Mouse (Mus musculus) lung, embryonic 15.5 days (tissue): ENCODE measurements around the gene H1fx. TPM values are rescaled to one million over a fixed set of nuclear protein-coding genes. Genes with fewer than 3 reads are reported as not detected.

Experiments used
- ATAC-seq: fragments of 200-750 bp; cut with Nextera tagmentation; 2 replicates; pipeline ENCODE4 v1.8.0; 2017; ENCODE audit warnings: moderate number of reproducible peaks, borderline replicate concordance; ENCODE audit not compliant: low FRiP score, low TSS enrichment; ENCODE audit errors: extremely low read depth
- H3K27ac ChIP-seq: fragments of 300-500 bp; sonication (generic); 2 replicates; pipeline ENCODE4 v1.5.1; 2015; ENCODE audit warnings: moderate library complexity, mild to moderate bottlenecking, inconsistent platforms
- H3K27me3 ChIP-seq: fragments of 300-500 bp; sonication (generic); 2 replicates; pipeline ENCODE4 v1.6.1; 2015; ENCODE audit warnings: inconsistent platforms
- H3K36me3 ChIP-seq: fragments of 300-500 bp; sonication (generic); 2 replicates; pipeline ENCODE4 v1.6.1; 2015; ENCODE audit warnings: inconsistent platforms
- H3K4me1 ChIP-seq: fragments of 300-500 bp; sonication (generic); 2 replicates; pipeline ENCODE4 v1.6.1; 2015; ENCODE audit warnings: inconsistent platforms
- H3K4me2 ChIP-seq: fragments of 300-500 bp; sonication (generic); 2 replicates; pipeline ENCODE4 v1.6.1; 2015; ENCODE audit warnings: inconsistent platforms, mild to moderate bottlenecking, moderate library complexity
- H3K4me3 ChIP-seq: fragments of 300-500 bp; sonication (generic); 2 replicates; pipeline ENCODE4 v1.5.1; 2015; ENCODE audit warnings: mild to moderate bottlenecking, inconsistent platforms
- H3K9ac ChIP-seq: fragments of 300-500 bp; sonication (generic); 2 replicates; pipeline ENCODE4 v1.6.1; 2015; ENCODE audit warnings: inconsistent platforms
- H3K9me3 ChIP-seq: fragments of 300-500 bp; sonication (generic); 2 replicates; pipeline ENCODE4 v1.6.1; 2016; ENCODE audit warnings: inconsistent platforms
- WGBS: fragments of 180-500 bp; shearing (Covaris S2); methylation state at CpG from one replicate; pipeline ENCODE4 v1.1.7; 2015; 5-methylcytosine and 5-hydroxymethylcytosine counted together
- polyA plus RNA-seq: library from polyadenylated mRNA; unstranded; fragments of >200 nt; fragmentation: Nextera tagmentation; extraction: Ambion mirVana; gene quantifications from 2 replicates; pipeline ENCODE4 v1.2.1, GENCODE M21; 2015

The H1fx gene
- polyA plus RNA-seq, 1 experiment from 2014 or later, result 44.4 TPM

DNA sequence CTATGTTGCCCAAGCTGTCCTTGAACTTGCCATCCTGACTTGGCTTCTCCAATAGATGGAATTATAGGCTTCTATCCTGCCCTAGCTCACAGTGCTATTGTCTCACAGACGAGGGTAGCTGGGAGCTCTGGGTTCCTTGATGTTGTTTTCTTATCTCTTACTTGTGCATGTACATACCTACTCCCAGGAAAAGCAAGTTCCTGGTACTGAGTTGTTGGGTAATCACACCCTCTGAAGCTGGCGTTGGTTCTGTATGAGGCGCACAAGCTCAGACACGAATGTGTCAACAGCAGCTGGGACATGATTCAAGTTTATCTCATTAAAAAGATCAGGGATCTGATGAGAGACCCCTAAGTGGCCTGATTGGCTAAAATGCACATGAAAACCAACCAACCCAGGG is 22.0 kb upstream of the H1fx start:
- no peak for ATAC-seq
- WGBS, result 85% methylated on average over 4 of the region's 4 CpGs
- H3K36me3 ChIP-seq, result peaks cover 56% of the 10 kb centered on the region

DNA sequence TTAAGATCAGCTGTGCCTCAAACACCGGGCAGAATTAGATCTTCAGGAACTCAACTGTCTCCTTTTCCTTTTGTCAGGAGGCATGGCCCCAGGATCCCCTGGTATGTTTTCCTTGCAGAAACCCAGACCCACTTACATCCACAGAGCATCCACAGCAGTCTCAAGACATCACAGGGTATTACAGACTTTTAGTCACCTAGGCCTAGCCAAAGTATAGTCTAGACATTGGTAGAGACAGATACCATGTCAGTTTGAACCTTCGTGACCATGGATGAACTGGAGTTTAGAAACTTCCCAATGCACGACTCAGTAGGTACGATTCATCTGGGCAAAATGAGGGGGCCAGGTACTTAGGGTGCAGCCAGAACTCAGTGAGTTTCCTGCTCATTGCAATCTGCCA is 16.9 kb upstream of the H1fx start:
- no peak for ATAC-seq
- WGBS, result 82% methylated on average over 4 of the region's 4 CpGs
- no peak overlapping the region for H3K27ac ChIP-seq
- no peak overlapping the region for H3K4me2 ChIP-seq
- H3K9me3 ChIP-seq, result no peaks in the 10 kb centered on the region
- H3K9ac ChIP-seq, result no peak overlapping the region
- peaks cover 10% of the 10 kb centered on the region for H3K4me1 ChIP-seq
- no peak overlapping the region for H3K4me3 ChIP-seq
- H3K36me3 ChIP-seq, result peaks cover 35% of the 10 kb centered on the region
- H3K27me3 ChIP-seq, result no peaks in the 10 kb centered on the region

More for the DNA sequence above, 22.0 kb upstream of the H1fx start:
- no peak overlapping the region for H3K4me3 ChIP-seq
- H3K9me3 ChIP-seq, result no peaks in the 10 kb centered on the region
- H3K27ac ChIP-seq, result no peak overlapping the region
- no peaks in the 10 kb centered on the region for H3K4me1 ChIP-seq
- no peaks in the 10 kb centered on the region for H3K27me3 ChIP-seq
- no peak overlapping the region for H3K9ac ChIP-seq
- no peak overlapping the region for H3K4me2 ChIP-seq

DNA sequence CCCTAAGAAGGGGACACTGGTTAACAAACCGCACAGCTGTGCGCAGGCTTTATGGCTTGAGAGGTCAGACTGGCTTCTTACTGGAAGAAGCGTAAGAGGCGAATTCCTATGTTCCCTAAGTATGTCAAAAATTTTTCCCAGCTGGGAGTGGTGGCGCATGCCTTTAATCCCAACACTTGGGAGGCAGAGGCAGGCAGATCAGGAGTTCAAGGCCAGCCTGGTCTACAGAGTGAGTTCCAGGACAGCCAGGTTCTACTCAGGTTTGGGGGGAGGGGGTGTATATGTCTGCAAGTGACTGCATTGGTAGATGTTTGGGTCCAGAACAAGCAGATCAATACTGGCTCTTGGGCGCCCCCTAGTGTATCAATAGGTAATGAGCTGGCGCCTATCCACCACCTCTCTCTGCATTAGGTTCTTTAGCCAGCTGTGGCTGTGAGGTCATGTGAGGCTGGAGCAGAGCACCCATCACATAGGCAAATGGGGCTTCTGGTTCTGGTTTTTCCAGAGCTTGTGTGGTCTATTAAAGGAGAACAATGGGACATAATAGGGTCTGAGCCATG is 16.3 kb upstream of the H1fx start:
- no peak overlapping the region for H3K4me2 ChIP-seq
- peaks cover 29% of the 10 kb centered on the region for H3K36me3 ChIP-seq
- 45% methylated on average over 7 of the region's 7 CpGs for WGBS
- no peak overlapping the region for H3K9ac ChIP-seq
- no peaks in the 10 kb centered on the region for H3K9me3 ChIP-seq
- H3K4me3 ChIP-seq, result no peak overlapping the region
- H3K27ac ChIP-seq, result no peak overlapping the region; the same call in 1 of the 2 replicates
- peak; percentile 13; the same call in 1 of the 2 replicates for ATAC-seq
- H3K4me1 ChIP-seq, result peaks cover 16% of the 10 kb centered on the region
- no peaks in the 10 kb centered on the region for H3K27me3 ChIP-seq

DNA sequence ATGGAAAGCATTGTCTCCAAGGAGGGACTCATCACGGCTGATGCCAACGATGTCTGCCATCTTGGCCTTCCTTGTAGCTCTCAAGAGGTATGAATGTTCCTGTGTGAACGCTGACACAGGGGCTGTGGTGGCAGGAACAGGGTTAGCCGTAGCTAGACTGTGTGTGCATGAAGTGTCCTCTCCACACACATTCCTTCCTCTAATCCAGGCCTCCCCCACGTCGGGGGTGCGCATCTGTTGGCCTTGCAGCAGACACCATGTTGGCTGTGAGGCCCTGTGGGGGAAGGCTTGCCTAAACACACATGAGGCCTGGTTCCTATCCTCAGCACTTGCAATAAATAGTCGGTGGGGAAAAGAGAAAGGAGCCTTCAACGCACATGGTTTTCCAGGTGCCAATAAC is 15.2 kb upstream of the H1fx start:
- Histone ChIP-seq H3K4me1 (peaks cover 19% of the 10 kb centered on the region), H3K4me3 (no peak overlapping the region), H3K36me3 (peaks cover 17% of the 10 kb centered on the region), H3K27me3 (no peaks in the 10 kb centered on the region), H3K9ac (no peak overlapping the region), H3K4me2 (no peak overlapping the region), H3K9me3 (no peaks in the 10 kb centered on the region), H3K27ac (no peak overlapping the region)
- ATAC-seq, result no peak
- 77% methylated on average over 9 of the region's 9 CpGs for WGBS

DNA sequence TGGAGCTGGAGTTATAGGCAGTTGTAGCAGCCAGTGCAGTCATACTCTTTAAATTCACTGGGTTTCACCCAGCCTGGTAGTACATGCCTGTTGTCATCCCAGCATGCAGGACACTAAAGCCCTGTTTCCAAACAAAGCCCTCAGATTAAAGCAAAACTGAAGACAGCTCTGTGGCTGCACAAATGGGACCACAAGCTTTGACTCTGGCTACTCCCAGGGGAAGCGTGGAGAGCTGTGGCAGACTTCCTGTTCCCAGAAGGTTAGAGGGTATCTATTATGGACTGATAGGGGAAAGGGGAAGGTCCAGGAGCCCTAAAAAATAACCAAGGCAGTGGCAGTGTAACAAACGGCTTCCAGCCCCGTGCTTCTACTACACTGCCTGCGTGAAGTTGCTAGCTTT is 14.1 kb upstream of the H1fx start:
- WGBS, result 58% methylated on average over 4 of the region's 4 CpGs
- Histone ChIP-seq H3K27me3 (no peaks in the 10 kb centered on the region), H3K4me3 (no peak overlapping the region), H3K4me2 (no peak overlapping the region), H3K27ac (peak overlapping the region; percentile 1; the same call in 1 of the 2 replicates), H3K9me3 (no peaks in the 10 kb centered on the region), H3K4me1 (peaks cover 19% of the 10 kb centered on the region), H3K36me3 (peaks cover 6% of the 10 kb centered on the region), H3K9ac (no peak overlapping the region)
- no peak for ATAC-seq

DNA sequence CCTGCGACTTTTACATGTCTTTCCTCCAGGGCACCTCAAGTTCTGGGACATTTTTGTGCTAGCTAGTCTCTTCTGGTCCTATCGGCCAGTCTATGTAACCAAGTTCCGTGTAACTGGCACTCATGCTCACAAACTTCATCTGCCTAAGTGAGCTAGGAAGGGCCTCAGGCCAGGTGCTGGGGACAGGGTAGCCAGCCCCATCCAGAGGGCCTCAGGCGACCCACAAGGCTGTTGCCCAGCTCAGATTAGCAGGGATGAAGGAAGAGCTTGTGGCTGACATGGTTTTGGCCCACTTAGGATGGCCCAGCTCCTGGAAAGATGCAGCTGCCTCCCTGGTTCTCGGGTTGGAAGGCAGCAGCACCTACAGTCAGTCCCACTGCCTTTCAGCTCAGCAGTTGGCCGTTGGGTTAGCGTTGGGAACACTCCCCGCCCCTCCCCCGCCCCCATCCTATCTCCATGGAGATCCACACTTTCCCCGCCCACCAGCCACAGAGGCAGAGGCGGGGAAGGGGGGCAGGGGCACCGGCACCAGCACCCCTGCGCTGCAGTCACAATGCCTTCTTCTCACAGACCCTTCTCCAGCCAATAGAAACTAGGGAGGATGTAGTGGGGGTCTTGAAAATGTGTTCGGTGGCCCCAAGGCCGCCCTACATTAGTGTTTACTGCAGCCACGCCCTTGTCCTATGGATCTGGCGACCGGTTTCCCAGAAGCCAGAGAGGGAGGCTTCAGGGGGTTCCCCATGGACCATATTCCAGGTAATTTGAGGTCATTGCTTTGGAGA is 12.5 kb upstream of the H1fx start:
- peak; percentile 63 for ATAC-seq
- H3K27me3 ChIP-seq, result no peaks in the 10 kb centered on the region
- no peaks in the 10 kb centered on the region for H3K9me3 ChIP-seq
- peak overlapping the region; percentile 31; the same call in 1 of the 2 replicates for H3K9ac ChIP-seq
- H3K4me3 ChIP-seq, result peak overlapping the region; percentile 32
- H3K36me3 ChIP-seq, result 0 out of 2 replicates have a peak, but pooled peaks cover 5% of the 10 kb centered on the region
- peak overlapping the region; percentile 62 for H3K4me2 ChIP-seq
- peaks cover 19% of the 10 kb centered on the region for H3K4me1 ChIP-seq
- H3K27ac ChIP-seq, result peak overlapping the region; percentile 57
- 8% methylated on average over 18 of the region's 18 CpGs for WGBS

DNA sequence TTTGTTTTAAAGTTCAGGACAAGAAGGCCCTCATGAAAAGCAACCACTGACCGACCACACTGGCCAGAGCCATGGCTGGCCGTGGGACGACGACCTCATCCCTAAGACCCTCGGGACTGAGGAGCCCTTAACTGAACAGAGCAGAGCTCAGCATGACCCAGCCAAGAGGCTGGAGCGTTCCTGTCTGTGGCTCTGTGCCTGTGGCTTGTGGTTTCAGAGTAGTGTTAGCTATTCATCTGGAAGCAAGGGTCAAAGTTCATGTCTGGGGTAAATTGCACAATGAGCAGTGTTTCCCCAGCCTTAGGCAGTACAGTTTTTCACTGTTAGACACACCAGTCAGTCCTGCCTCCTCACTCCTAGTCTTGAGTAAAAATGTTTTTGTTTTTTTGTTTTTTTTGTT is 11.3 kb upstream of the H1fx start:
- no peaks in the 10 kb centered on the region for H3K9me3 ChIP-seq
- no peaks in the 10 kb centered on the region for H3K27me3 ChIP-seq
- H3K9ac ChIP-seq, result no peak overlapping the region
- H3K4me1 ChIP-seq, result peaks cover 19% of the 10 kb centered on the region
- H3K36me3 ChIP-seq, result 0 out of 2 replicates have a peak, but pooled peaks cover 5% of the 10 kb centered on the region
- ATAC-seq, result no peak
- H3K4me2 ChIP-seq, result no peak overlapping the region
- no peak overlapping the region for H3K4me3 ChIP-seq
- WGBS, result 36% methylated on average over 6 of the region's 6 CpGs
- no peak overlapping the region for H3K27ac ChIP-seq

DNA sequence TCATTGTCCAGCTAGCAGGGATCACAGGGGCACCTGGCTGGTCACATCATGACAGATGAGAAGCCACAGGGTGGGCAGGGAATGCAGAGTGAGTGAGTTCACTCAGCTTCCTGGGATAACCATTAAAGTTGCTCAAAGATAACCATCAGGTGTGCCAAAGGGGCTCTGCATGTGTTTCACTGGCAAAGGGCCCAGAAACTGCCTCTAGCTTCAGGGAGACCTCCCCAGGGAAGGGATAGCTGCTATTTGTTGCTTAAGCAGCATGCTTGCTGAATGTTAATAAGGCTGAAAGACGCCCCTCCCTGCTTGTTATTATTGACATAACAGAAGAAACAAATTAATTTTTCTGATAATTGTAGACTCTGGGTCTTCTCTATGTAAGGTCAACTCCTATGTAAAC is 10.4 kb upstream of the H1fx start:
- H3K36me3 ChIP-seq, result 0 out of 2 replicates have a peak, but pooled peaks cover 5% of the 10 kb centered on the region
- H3K9ac ChIP-seq, result no peak overlapping the region
- ATAC-seq, result no peak
- H3K4me3 ChIP-seq, result no peak overlapping the region
- no peaks in the 10 kb centered on the region for H3K27me3 ChIP-seq
- peaks cover 19% of the 10 kb centered on the region for H3K4me1 ChIP-seq
- no peak overlapping the region for H3K4me2 ChIP-seq
- 78% methylated on average over 1 of the region's 1 CpGs for WGBS
- H3K9me3 ChIP-seq, result no peaks in the 10 kb centered on the region
- no peak overlapping the region for H3K27ac ChIP-seq

DNA sequence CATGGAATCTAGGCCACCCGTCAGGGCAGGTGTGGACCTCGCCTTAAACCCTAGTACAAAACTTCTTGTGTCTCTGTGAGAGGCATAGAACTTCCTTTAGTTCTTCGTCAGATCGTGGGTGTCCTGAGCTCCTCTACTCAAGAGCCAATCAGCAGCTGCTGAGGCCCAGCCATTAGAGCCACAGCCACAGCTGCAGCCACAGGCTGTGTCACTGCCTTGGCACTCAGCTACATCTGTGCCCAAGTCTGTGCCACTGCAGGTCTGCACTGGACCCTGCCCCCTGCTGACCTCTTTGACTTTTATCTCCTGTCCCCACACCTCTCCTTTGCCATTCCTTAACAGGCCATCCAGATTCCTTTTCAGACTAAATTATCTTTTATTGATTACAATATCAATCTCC is 9.8 kb upstream of the H1fx start:
- peaks cover 19% of the 10 kb centered on the region for H3K4me1 ChIP-seq
- no peak for ATAC-seq
- no peak overlapping the region for H3K27ac ChIP-seq
- H3K4me2 ChIP-seq, result no peak overlapping the region
- H3K36me3 ChIP-seq, result peaks cover 3% of the 10 kb centered on the region; the same call in 1 of the 2 replicates
- H3K4me3 ChIP-seq, result no peak overlapping the region
- H3K27me3 ChIP-seq, result no peaks in the 10 kb centered on the region
- WGBS, result 61% methylated on average over 4 of the region's 4 CpGs
- no peaks in the 10 kb centered on the region for H3K9me3 ChIP-seq
- no peak overlapping the region for H3K9ac ChIP-seq

DNA sequence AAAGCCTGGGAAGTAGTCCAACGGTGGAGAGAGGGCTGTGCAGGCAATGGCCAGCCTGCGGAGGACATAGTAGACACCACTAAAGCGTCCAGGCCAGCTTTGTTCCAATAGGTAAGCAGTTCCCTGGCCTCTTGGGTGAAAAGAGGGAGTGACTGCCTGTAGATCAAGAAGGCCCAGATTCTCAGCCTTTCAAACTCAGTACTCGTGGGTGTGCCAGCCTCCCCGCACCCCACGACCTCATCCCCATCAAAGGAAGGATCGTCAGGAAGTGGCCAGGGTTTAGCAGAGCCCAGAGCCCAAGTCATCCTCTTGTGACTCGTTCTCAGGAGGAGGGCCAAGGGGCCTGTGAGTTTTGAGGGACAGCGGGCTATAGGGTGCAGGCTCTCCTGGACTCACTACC is 1.1 kb upstream of the H1fx start:
- ATAC-seq, result no peak
- H3K27me3 ChIP-seq, result no peaks in the 10 kb centered on the region
- H3K4me2 ChIP-seq, result peak overlapping the region; percentile 76
- peaks cover 24% of the 10 kb centered on the region for H3K36me3 ChIP-seq
- 0 out of 2 replicates have a peak overlapping the region, but pooled peaks have one; percentile 84 for H3K9ac ChIP-seq
- H3K4me1 ChIP-seq, result peaks cover 15% of the 10 kb centered on the region
- no peaks in the 10 kb centered on the region for H3K9me3 ChIP-seq
- WGBS, result 49% methylated on average over 9 of the region's 9 CpGs
- peak overlapping the region; percentile 72 for H3K4me3 ChIP-seq
- H3K27ac ChIP-seq, result no peak overlapping the region

DNA sequence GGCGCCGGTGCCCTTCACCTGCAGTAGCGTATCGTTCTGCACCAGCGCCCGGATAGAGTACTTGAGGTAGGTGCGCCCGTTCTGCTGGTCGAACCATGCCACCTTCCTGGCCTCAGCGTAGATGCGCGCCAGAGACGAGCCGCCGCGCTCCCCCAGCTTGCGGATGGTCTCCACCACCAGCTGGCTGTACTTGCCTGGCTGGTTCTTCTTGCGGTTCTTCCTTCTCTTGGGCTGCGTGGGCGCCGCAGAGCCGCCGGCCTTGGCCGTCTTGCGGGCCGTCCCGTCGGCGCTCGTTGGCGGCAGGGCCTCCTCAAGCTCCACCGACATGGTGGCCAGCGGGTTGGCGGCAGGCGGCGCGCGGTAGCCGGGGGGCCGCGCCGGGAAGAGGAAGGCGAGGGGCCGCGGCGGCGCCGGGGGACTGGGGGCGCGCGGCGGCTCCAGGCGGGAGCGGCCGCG is 379 bp downstream of the H1fx start:
- Histone ChIP-seq H3K4me3 (peak overlapping the region; percentile 72), H3K27me3 (no peaks in the 10 kb centered on the region), H3K4me2 (peak overlapping the region; percentile 76), H3K9ac (peak overlapping the region; percentile 84), H3K36me3 (peaks cover 19% of the 10 kb centered on the region), H3K4me1 (peaks cover 15% of the 10 kb centered on the region), H3K27ac (peak overlapping the region; percentile 87), H3K9me3 (no peaks in the 10 kb centered on the region)
- ATAC-seq, result peak; percentile 33; the same call in 1 of the 2 replicates
- under 1% methylated on average over 46 of the region's 56 CpGs for WGBS

DNA sequence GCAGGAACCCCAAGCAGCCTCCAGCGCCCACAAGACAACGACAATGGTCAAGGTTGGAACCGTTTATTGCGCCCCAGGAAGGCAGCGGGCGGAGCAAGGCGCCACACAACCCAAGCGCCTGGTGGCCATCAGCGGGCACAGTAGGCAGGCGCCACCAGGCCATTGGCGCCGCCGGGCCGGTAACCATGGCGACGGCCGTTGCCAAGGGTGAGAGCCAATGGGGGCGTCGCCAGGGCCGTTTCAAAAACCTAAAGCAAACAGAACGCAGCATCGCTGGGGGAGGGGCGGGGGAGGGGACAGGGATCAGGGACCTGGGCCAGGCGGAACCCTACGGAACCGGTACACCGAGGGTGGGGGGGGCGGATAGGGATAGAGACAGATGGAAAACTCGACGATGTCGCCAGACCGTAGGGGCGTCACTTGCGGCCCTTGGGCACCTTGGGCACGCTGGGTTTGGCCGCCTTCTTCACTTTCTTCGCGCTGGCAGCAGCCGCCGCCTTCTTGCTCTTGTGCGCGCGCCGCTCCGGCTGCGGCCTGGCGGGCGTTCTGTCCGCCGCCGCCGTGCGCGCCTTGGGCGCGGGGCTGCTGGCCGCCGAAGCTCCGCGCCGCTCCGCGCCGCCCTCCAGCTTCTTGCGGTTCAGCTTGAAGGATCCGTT is 935 bp downstream of the H1fx start:
- peaks cover 15% of the 10 kb centered on the region for H3K4me1 ChIP-seq
- under 1% methylated on average over 60 of the region's 66 CpGs for WGBS

More for the DNA sequence above, 935 bp downstream of the H1fx start:
- Histone ChIP-seq H3K27ac (peak overlapping the region; percentile 87), H3K36me3 (peaks cover 19% of the 10 kb centered on the region), H3K27me3 (no peaks in the 10 kb centered on the region), H3K9me3 (no peaks in the 10 kb centered on the region), H3K4me2 (peak overlapping the region; percentile 76), H3K4me3 (peak overlapping the region; percentile 72), H3K9ac (peak overlapping the region; percentile 84)
- peak; percentile 81; the same call in 1 of the 2 replicates for ATAC-seq
